Mouse (Mus musculus): ENCODE measurements around the gene Sap30l. TPM values are rescaled to one million over a fixed set of nuclear protein-coding genes. Genes with fewer than 3 reads are reported as not detected.

Gene Sap30l
- polyA plus RNA-seq, 1 experiment from 2014 or later = 21.2 TPM

DNA sequence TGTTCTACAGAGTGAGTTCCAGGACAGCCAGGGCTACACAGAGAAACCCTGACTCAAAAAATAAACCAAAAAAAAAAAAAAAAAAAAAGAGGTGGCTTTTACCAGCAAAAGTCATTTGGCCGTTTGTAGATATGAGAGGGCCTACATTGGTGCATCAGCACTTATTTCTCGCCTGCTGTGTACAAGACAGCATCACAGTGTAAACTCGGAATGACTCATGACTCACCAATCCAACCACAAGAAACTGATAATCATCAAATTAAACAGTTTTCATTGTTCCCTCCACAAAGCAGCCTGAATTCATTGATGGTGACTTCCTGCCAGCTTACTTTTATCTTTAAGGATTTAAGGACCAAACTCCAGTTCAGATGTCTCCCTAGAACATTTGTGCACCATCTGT lies 3.6 kb downstream of the Sap30l start:
- Histone ChIP-seq H3K4me1 (replicated peaks; ENCODE audit: control insufficient read depth, insufficient read depth, low read length) (peaks cover 7% of the 10 kb centered on the region; the same call in 1 of the 2 replicates), H3K9ac (ENCODE audit: low read depth, low read length) (no peak overlapping the region), H3K36me3 (ENCODE audit: control insufficient read depth, insufficient read depth) (peaks cover 17% of the 10 kb centered on the region), H3K4me3 (ENCODE audit: low read depth, low read length) (no peak overlapping the region), H3K27ac (ENCODE audit: low read depth, low read length) (no peak overlapping the region), H3K27me3 (replicated peaks; ENCODE audit: control insufficient read depth, insufficient read depth, low read length) (no peaks in the 10 kb centered on the region), H3K4me2 (replicated peaks; ENCODE audit: low read depth) (no peak overlapping the region), H3K9me3 (ENCODE audit: control insufficient read depth) (no peaks in the 10 kb centered on the region)
- TF ChIP-seq CTCF (IDR thresholded peaks at IDR 0.05; ENCODE audit: low read depth) = no peak
- no peak for ATAC-seq
- WGBS = 55% methylated on average over 3 of the region's 3 CpGs

DNA sequence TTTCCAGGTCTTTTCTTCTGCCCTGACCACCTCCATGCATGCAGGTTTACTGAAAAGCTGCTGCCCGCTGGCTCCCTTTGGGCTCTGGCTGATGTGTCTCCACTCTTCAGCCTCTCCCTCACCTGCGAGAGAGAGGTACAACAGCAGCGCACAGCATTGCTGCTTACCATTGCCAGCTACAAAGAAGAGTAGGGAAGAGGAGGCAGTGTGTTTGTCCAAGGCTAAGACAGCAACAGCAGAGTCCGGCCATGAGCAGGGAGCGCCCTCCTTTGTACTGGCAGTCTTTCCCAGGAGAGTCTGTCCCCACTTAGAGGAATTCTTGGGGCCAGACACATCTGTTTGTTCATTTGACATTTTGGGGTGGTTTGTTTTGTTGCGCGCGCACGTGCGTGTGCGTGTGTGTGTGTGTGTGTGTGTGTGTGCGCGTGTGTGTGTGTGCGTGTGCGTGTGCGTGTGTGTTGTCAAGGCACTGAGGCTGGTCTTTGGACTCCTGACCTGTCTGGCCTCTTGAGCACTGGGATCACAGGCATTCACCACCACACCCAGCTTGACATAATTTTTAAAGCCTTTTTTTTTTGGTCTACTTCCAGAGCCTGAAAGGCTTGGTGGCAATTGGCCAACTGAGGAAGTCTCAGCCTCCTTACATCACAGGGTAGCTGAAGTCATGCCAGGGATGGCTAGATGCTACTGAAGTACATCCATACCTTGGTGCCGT lies 7.7 kb downstream of the Sap30l start:
- no peaks in the 10 kb centered on the region for H3K9me3 ChIP-seq (ENCODE audit: control insufficient read depth)
- peak overlapping the region; percentile 60 for H3K27ac ChIP-seq (ENCODE audit: low read depth, low read length)
- ATAC-seq = peak; percentile 68
- no peak overlapping the region for H3K4me3 ChIP-seq (ENCODE audit: low read depth, low read length)
- TF ChIP-seq CTCF (IDR thresholded peaks at IDR 0.05; ENCODE audit: low read depth) = no peak
- no peaks in the 10 kb centered on the region for H3K27me3 ChIP-seq (replicated peaks; ENCODE audit: control insufficient read depth, insufficient read depth, low read length)
- WGBS = 75% methylated on average over 17 of the region's 17 CpGs
- H3K36me3 ChIP-seq (ENCODE audit: control insufficient read depth, insufficient read depth) = peaks cover 34% of the 10 kb centered on the region
- no peaks in the 10 kb centered on the region; the same call in 1 of the 2 replicates for H3K4me1 ChIP-seq (replicated peaks; ENCODE audit: control insufficient read depth, insufficient read depth, low read length)
- H3K9ac ChIP-seq (ENCODE audit: low read depth, low read length) = no peak overlapping the region
- peak overlapping the region; percentile 30 for H3K4me2 ChIP-seq (replicated peaks; ENCODE audit: low read depth)

DNA sequence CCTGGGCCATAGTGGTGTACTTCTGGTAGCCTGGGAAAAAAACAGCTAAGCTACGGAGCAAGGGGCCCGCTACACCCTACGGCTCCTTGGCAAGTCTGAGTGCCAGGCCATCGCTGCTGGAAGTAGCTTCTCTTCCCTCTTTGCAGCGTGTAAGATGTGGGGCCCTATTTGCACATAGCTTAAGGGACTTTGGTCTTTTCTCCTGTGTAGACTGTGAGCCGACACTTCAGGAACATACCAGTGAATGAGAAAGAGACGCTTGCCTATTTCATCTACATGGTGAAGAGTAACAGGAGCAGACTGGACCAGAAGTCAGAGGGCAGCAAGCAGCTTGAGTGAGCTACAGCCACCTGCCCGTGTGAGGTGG lies 8.3 kb downstream of the Sap30l start:
- 42% methylated on average over 8 of the region's 8 CpGs for WGBS
- peaks cover 34% of the 10 kb centered on the region for H3K36me3 ChIP-seq (ENCODE audit: control insufficient read depth, insufficient read depth)

DNA sequence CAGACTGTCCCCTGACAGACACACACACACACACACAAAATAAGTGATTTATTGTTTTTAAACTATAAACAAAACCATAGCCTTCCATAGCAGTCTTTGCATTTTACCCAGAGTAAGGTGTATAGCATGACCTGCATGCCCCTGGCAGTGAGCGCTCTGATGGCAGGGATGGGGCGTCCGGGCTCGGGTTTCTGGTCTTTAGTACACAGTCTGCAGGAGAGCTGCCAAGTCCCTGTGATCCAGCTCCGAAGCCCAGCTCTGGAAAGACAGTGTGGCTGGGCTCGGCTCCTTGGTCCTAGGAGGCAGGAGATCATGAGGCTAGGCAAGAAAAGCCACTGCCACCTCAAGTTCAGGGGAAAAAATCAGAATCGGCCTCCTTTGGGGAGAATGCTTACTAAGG lies 9.6 kb downstream of the Sap30l start:
- no peaks in the 10 kb centered on the region for H3K9me3 ChIP-seq (ENCODE audit: control insufficient read depth)
- no peak for TF ChIP-seq CTCF (IDR thresholded peaks at IDR 0.05; ENCODE audit: low read depth)
- 91% methylated on average over 7 of the region's 7 CpGs for WGBS
- no peaks in the 10 kb centered on the region for H3K27me3 ChIP-seq (replicated peaks; ENCODE audit: control insufficient read depth, insufficient read depth, low read length)
- no peak overlapping the region for H3K9ac ChIP-seq (ENCODE audit: low read depth, low read length)
- no peak overlapping the region for H3K4me3 ChIP-seq (ENCODE audit: low read depth, low read length)
- no peak overlapping the region for H3K27ac ChIP-seq (ENCODE audit: low read depth, low read length)
- H3K4me1 ChIP-seq (replicated peaks; ENCODE audit: control insufficient read depth, insufficient read depth, low read length) = no peaks in the 10 kb centered on the region; the same call in 1 of the 2 replicates
- H3K4me2 ChIP-seq (replicated peaks; ENCODE audit: low read depth) = no peak overlapping the region
- peaks cover 37% of the 10 kb centered on the region for H3K36me3 ChIP-seq (ENCODE audit: control insufficient read depth, insufficient read depth)
- ATAC-seq = no peak

More for the DNA sequence above, 8.3 kb downstream of the Sap30l start:
- Histone ChIP-seq H3K9ac (ENCODE audit: low read depth, low read length) (no peak overlapping the region), H3K4me2 (replicated peaks; ENCODE audit: low read depth) (peak overlapping the region; percentile 30), H3K27ac (ENCODE audit: low read depth, low read length) (peak overlapping the region; percentile 60), H3K4me1 (replicated peaks; ENCODE audit: control insufficient read depth, insufficient read depth, low read length) (no peaks in the 10 kb centered on the region; the same call in 1 of the 2 replicates), H3K4me3 (ENCODE audit: low read depth, low read length) (no peak overlapping the region), H3K27me3 (replicated peaks; ENCODE audit: control insufficient read depth, insufficient read depth, low read length) (no peaks in the 10 kb centered on the region), H3K9me3 (ENCODE audit: control insufficient read depth) (no peaks in the 10 kb centered on the region)
- no peak for TF ChIP-seq CTCF (IDR thresholded peaks at IDR 0.05; ENCODE audit: low read depth)
- peak; percentile 76 for ATAC-seq

DNA sequence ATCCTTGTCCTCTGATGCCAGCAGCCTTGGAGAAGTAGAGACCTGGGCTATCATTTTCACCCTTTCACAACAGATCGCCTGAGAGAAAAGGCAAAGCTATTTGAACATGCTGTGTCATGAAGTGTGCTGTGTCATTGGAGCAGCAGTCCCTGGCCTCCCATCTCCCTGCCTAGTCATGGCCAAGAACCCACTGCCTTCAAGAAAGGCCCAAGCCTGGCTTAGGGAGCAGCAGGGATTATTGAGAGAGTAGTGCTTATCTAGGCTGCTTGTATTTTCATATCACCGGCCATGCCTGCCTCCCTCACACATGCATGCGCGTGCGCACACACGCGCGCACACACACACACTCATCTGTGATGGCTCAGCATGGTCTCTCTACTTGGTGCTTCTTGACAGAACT lies 10.8 kb downstream of the Sap30l start:
- Histone ChIP-seq H3K4me3 (ENCODE audit: low read depth, low read length) (no peak overlapping the region), H3K4me1 (replicated peaks; ENCODE audit: control insufficient read depth, insufficient read depth, low read length) (no peaks in the 10 kb centered on the region; the same call in 1 of the 2 replicates), H3K36me3 (ENCODE audit: control insufficient read depth, insufficient read depth) (peaks cover 30% of the 10 kb centered on the region), H3K4me2 (replicated peaks; ENCODE audit: low read depth) (no peak overlapping the region), H3K27me3 (replicated peaks; ENCODE audit: control insufficient read depth, insufficient read depth, low read length) (no peaks in the 10 kb centered on the region), H3K27ac (ENCODE audit: low read depth, low read length) (no peak overlapping the region; the same call in 1 of the 2 replicates), H3K9ac (ENCODE audit: low read depth, low read length) (no peak overlapping the region), H3K9me3 (ENCODE audit: control insufficient read depth) (no peaks in the 10 kb centered on the region)
- no peak for ATAC-seq
- 96% methylated on average over 8 of the region's 8 CpGs for whole genome bisulfite sequencing
- no peak for TF ChIP-seq CTCF (IDR thresholded peaks at IDR 0.05; ENCODE audit: low read depth)

DNA sequence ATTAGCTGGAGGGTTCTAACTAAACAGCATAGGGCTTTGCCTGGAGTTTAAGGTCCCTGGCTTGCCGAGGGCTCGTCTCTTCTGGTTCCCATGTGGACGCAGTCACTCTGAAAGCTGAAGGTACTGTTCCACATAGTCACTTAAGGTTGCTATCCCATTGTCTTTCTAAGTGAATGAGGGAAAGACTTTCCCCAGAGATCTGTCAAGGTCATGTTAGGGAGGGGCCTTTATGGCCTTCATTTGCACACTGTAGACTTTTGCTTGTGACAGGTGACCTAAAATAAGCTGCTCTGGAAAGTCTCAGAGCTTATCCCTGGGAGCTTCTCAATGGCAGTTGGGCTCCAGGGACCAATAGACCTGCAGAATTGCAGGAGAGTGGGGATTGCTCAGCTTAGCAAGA lies 12.2 kb downstream of the Sap30l start:
- Histone ChIP-seq H3K27ac (ENCODE audit: low read depth, low read length) (no peak overlapping the region), H3K9ac (ENCODE audit: low read depth, low read length) (no peak overlapping the region), H3K4me3 (ENCODE audit: low read depth, low read length) (no peak overlapping the region), H3K4me2 (replicated peaks; ENCODE audit: low read depth) (no peak overlapping the region), H3K4me1 (replicated peaks; ENCODE audit: control insufficient read depth, insufficient read depth, low read length) (no peaks in the 10 kb centered on the region; the same call in 1 of the 2 replicates), H3K9me3 (ENCODE audit: control insufficient read depth) (no peaks in the 10 kb centered on the region), H3K27me3 (replicated peaks; ENCODE audit: control insufficient read depth, insufficient read depth, low read length) (no peaks in the 10 kb centered on the region), H3K36me3 (ENCODE audit: control insufficient read depth, insufficient read depth) (peaks cover 22% of the 10 kb centered on the region)
- no peak for ATAC-seq
- 85% methylated on average over 3 of the region's 3 CpGs for WGBS
- no peak for TF ChIP-seq CTCF (IDR thresholded peaks at IDR 0.05; ENCODE audit: low read depth)
